Mouse (Mus musculus) testis, adult 2 months (tissue): Measurements from ENCODE around the gene Mettl17. TPM values are rescaled to one million over a fixed set of nuclear protein-coding genes. Genes with fewer than 3 reads are reported as not detected.
"Not testable (repeated sequence)": the region's sequence is repeated elsewhere in the genome, so short reads cannot be mapped to it uniquely, and the experiment has no call there.

Source experiments
- H3K27ac ChIP-seq: fragments of 200-500 bp; 2 replicates; pipeline ENCODE4 v1.5.1; 2012; ENCODE audit warnings: low read depth, low read length; ENCODE audit not compliant: control insufficient read depth, insufficient read depth
- H3K27me3 ChIP-seq: fragments of 200-500 bp; 2 replicates; pipeline ENCODE4 v1.6.1; 2012; ENCODE audit warnings: mild to moderate bottlenecking, low read length, moderate library complexity; ENCODE audit not compliant: control insufficient read depth, insufficient read depth
- H3K36me3 ChIP-seq: fragments of 200-500 bp; 2 replicates; pipeline ENCODE4 v1.6.1; 2012; ENCODE audit warnings: mild to moderate bottlenecking, low read length; ENCODE audit not compliant: control insufficient read depth, insufficient read depth
- H3K4me1 ChIP-seq: fragments of 200-500 bp; 2 replicates; pipeline ENCODE4 v1.6.1; 2012; ENCODE audit warnings: low read length; ENCODE audit not compliant: control insufficient read depth, insufficient read depth
- H3K4me3 ChIP-seq: fragments of 200-500 bp; 2 replicates; pipeline ENCODE4 v1.5.1; 2012; ENCODE audit warnings: low read depth, mild to moderate bottlenecking, low read length, moderate library complexity, mixed read lengths; ENCODE audit not compliant: control insufficient read depth
- CTCF ChIP-seq: fragments of 200-500 bp; IDR thresholded peaks from 2 replicates; pipeline ENCODE4 v1.5.1; 2012; ENCODE audit warnings: low read depth, mild to moderate bottlenecking, inconsistent platforms, low read length, moderate library complexity; ENCODE audit not compliant: control insufficient read depth, insufficient read depth, insufficient replicate concordance
- POLR2A ChIP-seq: fragments of 200-500 bp; IDR thresholded peaks from 2 replicates; pipeline ENCODE4 v1.6.1; 2012; ENCODE audit warnings: low read depth, mild to moderate bottlenecking, inconsistent platforms, low read length, moderate library complexity; ENCODE audit not compliant: control insufficient read depth
- polyA plus RNA-seq: library from polyadenylated mRNA; depleted of rRNA; stranded (reverse); fragments of >200 nt; gene quantifications from 2 replicates; pipeline ENCODE4 v1.2.3, GENCODE M21; 2012

Gene Mettl17
- polyA plus RNA-seq, 1 experiment = 15.8 TPM

- Histone ChIP-seq H3K27ac (peak overlapping the region; percentile 42; the same call in 1 of the 2 replicates), H3K4me1 (peaks cover 5% of the 10 kb centered on the region), H3K4me3 (no peak overlapping the region), H3K36me3 (no peaks in the 10 kb centered on the region), H3K27me3 (no peaks in the 10 kb centered on the region)
- TF ChIP-seq POLR2A (no peak), CTCF (no peak)
Measured at GRCm38 (mm10) chr14:51921759-51922570, 37.3 kb downstream of the Mettl17 start.

GRCm38 (mm10) chr14:51922571-51922865, 37.9 kb downstream of the Mettl17 start, which contains the start of gene Rnase13:
TSS of gene Rnase13 (minus strand) at chr14:51922773.
- H3K36me3 ChIP-seq = no peaks in the 10 kb centered on the region
- peak within 1 kb of the TSS; percentile 42; the same call in 1 of the 2 replicates for H3K27ac ChIP-seq
- H3K27me3 ChIP-seq = no peaks in the 10 kb centered on the region
- H3K4me1 ChIP-seq = peaks cover 5% of the 10 kb centered on the region
- TF ChIP-seq POLR2A = no peak
- H3K4me3 ChIP-seq = no peak within 1 kb of the TSS

GRCm38 (mm10) chr14:51922910-51923309, 38.3 kb downstream of the Mettl17 start:
- peaks cover 5% of the 10 kb centered on the region for H3K4me1 ChIP-seq
- H3K27ac ChIP-seq = no peak overlapping the region
- no peaks in the 10 kb centered on the region for H3K27me3 ChIP-seq
- TF ChIP-seq POLR2A = no peak
- TF ChIP-seq CTCF = no peak
- H3K4me3 ChIP-seq = no peak overlapping the region
- no peaks in the 10 kb centered on the region for H3K36me3 ChIP-seq

- Histone ChIP-seq H3K27me3 (no peaks in the 10 kb centered on the region), H3K4me3 (no peak overlapping the region)
- no peak for TF ChIP-seq POLR2A
- TF ChIP-seq CTCF = no peak
Measured at GRCm38 (mm10) chr14:51923492-51923891, 38.9 kb downstream of the Mettl17 start.

GRCm38 (mm10) chr14:51926930-51927329, 42.3 kb downstream of the Mettl17 start:
- not testable (repeated sequence) for H3K27me3 ChIP-seq, H3K27ac ChIP-seq, H3K4me1 ChIP-seq, H3K4me3 ChIP-seq, H3K36me3 ChIP-seq

More at GRCm38 (mm10) chr14:51923492-51923891, 38.9 kb downstream of the Mettl17 start:
- Histone ChIP-seq H3K4me1 (peaks cover 5% of the 10 kb centered on the region), H3K36me3 (no peaks in the 10 kb centered on the region), H3K27ac (no peak overlapping the region)

GRCm38 (mm10) chr14:51929309-51929943, 44.8 kb downstream of the Mettl17 start:
- H3K27ac ChIP-seq = peak overlapping the region; percentile 40; the same call in 1 of the 2 replicates
- no peaks in the 10 kb centered on the region for H3K36me3 ChIP-seq
- no peaks in the 10 kb centered on the region for H3K27me3 ChIP-seq
- no peak for TF ChIP-seq CTCF
- TF ChIP-seq POLR2A = no peak
- peaks cover 1% of the 10 kb centered on the region; the same call in 1 of the 2 replicates for H3K4me1 ChIP-seq
- no peak overlapping the region for H3K4me3 ChIP-seq

GRCm38 (mm10) chr14:51929968-51930367, 45.3 kb downstream of the Mettl17 start:
- TF ChIP-seq POLR2A (no peak), CTCF (no peak)
- Histone ChIP-seq H3K27me3 (no peaks in the 10 kb centered on the region), H3K27ac (peak overlapping the region; percentile 34), H3K4me1 (no peaks in the 10 kb centered on the region; the same call in 1 of the 2 replicates), H3K4me3 (no peak overlapping the region), H3K36me3 (no peaks in the 10 kb centered on the region)
